Mouse (Mus musculus) testis, adult 2 months (tissue): ENCODE results near the gene S100g.

Experiments used
- CTCF ChIP-seq: fragments of 200-500 bp; IDR thresholded peaks from 2 replicates; pipeline ENCODE4 v1.5.1; 2012; ENCODE audit warnings: low read depth, mild to moderate bottlenecking, inconsistent platforms, low read length, moderate library complexity; ENCODE audit not compliant: control insufficient read depth, insufficient read depth, insufficient replicate concordance
- POLR2A ChIP-seq: fragments of 200-500 bp; IDR thresholded peaks from 2 replicates; pipeline ENCODE4 v1.6.1; 2012; ENCODE audit warnings: low read depth, mild to moderate bottlenecking, inconsistent platforms, low read length, moderate library complexity; ENCODE audit not compliant: control insufficient read depth

- TF ChIP-seq CTCF (no peak), POLR2A (no peak)
These were observed 42.8 kb downstream of the S100g start for GRCm38 (mm10) chrX:162921487-162922125.
